Mouse (Mus musculus) limb, embryonic 11.5 days (tissue): Measurements from ENCODE around the gene Gm40193. TPM values are rescaled to one million over a fixed set of nuclear protein-coding genes. Genes with fewer than 3 reads are reported as not detected.
"Not testable (repeated sequence)": the region's sequence is repeated elsewhere in the genome, so short reads cannot be mapped to it uniquely, and the experiment has no call there.

ENCODE experiments used
- ATAC-seq: fragments of 200-750 bp; cut with Nextera tagmentation; 2 replicates; pipeline ENCODE4 v1.8.0; 2017; ENCODE audit warnings: low read depth; ENCODE audit not compliant: insufficient number of reproducible peaks, low FRiP score, low TSS enrichment
- DNase-seq: peaks from one replicate; pipeline ENCODE4 v3.0.0-alpha.2; 2015; ENCODE audit warnings: low spot score
- H3K27ac ChIP-seq: fragments of 300-500 bp; sonication (generic); replicated peaks from 2 replicates; pipeline ENCODE4 v1.5.1; 2014; ENCODE audit warnings: low read depth, mild to moderate bottlenecking, low read length
- H3K27me3 ChIP-seq: fragments of 300-500 bp; sonication (generic); 2 replicates; pipeline ENCODE4 v1.6.1; 2014; ENCODE audit warnings: mild to moderate bottlenecking, low read length, mixed read lengths; ENCODE audit not compliant: control insufficient read depth, insufficient read depth
- H3K36me3 ChIP-seq: fragments of 300-500 bp; sonication (generic); 2 replicates; pipeline ENCODE4 v1.6.1; 2014; ENCODE audit warnings: mild to moderate bottlenecking, low read length, moderate library complexity, mixed read lengths; ENCODE audit not compliant: control insufficient read depth, insufficient read depth
- H3K4me1 ChIP-seq: fragments of 300-500 bp; sonication (generic); 2 replicates; pipeline ENCODE4 v1.6.1; 2014; ENCODE audit warnings: low read length, mixed read lengths; ENCODE audit not compliant: control insufficient read depth, insufficient read depth
- H3K4me2 ChIP-seq: fragments of 300-500 bp; sonication (generic); 2 replicates; pipeline ENCODE4 v1.6.1; 2014; ENCODE audit warnings: low read depth, mild to moderate bottlenecking, moderate library complexity; ENCODE audit not compliant: severe bottlenecking
- H3K4me3 ChIP-seq: fragments of 300-500 bp; sonication (generic); 2 replicates; pipeline ENCODE4 v1.5.1; 2014; ENCODE audit warnings: low read depth, low read length
- H3K9ac ChIP-seq: fragments of 300-500 bp; sonication (generic); 2 replicates; pipeline ENCODE4 v1.6.1; 2014; ENCODE audit warnings: mild to moderate bottlenecking, low read length
- H3K9me3 ChIP-seq: fragments of 300-500 bp; sonication (generic); 2 replicates; pipeline ENCODE4 v1.6.1; 2016; ENCODE audit warnings: low read length; ENCODE audit not compliant: control insufficient read depth
- WGBS: fragments of 180-500 bp; shearing (Covaris S2); extraction: QIAGEN DNeasy Blood & Tissue Kit; methylation state at CpG from one replicate; pipeline ENCODE4 v1.1.7; 2014; 5-methylcytosine and 5-hydroxymethylcytosine counted together
- polyA plus RNA-seq: library from polyadenylated mRNA; unstranded; fragments of >200 nt; fragmentation: Nextera tagmentation; extraction: Ambion mirVana; gene quantifications from 2 replicates; pipeline ENCODE4 v1.2.1, GENCODE M21; 2014

Gm40193 gene
- polyA plus RNA-seq, 1 experiment from 2014 or later, result not detected

GRCm38 (mm10) chr11:70539423-70539822, 6.7 kb upstream of the Gm40193 start:
- H3K27ac ChIP-seq, result no peak overlapping the region
- DNase-seq (no peak), ATAC-seq (no peak)
- H3K4me1 ChIP-seq, result no peaks in the 10 kb centered on the region
- WGBS, result 21% methylated on average over 9 of the region's 9 CpGs
- H3K4me2 ChIP-seq, result peak overlapping the region; percentile 84
- no peak overlapping the region; the same call in 1 of the 2 replicates for H3K9ac ChIP-seq
- H3K36me3 ChIP-seq, result no peaks in the 10 kb centered on the region
- H3K4me3 ChIP-seq, result peak overlapping the region; percentile 57
- peaks cover 21% of the 10 kb centered on the region for H3K27me3 ChIP-seq
- no peaks in the 10 kb centered on the region for H3K9me3 ChIP-seq

GRCm38 (mm10) chr11:70531065-70531464, 1.7 kb downstream of the Gm40193 start:
- not testable (repeated sequence) for H3K4me2 ChIP-seq, H3K4me3 ChIP-seq, H3K4me1 ChIP-seq, H3K36me3 ChIP-seq, H3K27me3 ChIP-seq, DNase-seq, H3K9me3 ChIP-seq, H3K27ac ChIP-seq, ATAC-seq, H3K9ac ChIP-seq
- 82% methylated on average over 2 of the region's 2 CpGs for WGBS

- H3K9ac ChIP-seq, result no peak overlapping the region
- H3K4me3 ChIP-seq, result no peak overlapping the region
- H3K27me3 ChIP-seq, result no peaks in the 10 kb centered on the region
- no peak overlapping the region for H3K4me2 ChIP-seq
- no peak for DNase-seq
- ATAC-seq, result no peak
- no peaks in the 10 kb centered on the region for H3K4me1 ChIP-seq
- 88% methylated on average over 7 of the region's 7 CpGs for WGBS
- H3K36me3 ChIP-seq, result peaks cover 8% of the 10 kb centered on the region; the same call in 1 of the 2 replicates
- H3K27ac ChIP-seq, result no peak overlapping the region
- H3K9me3 ChIP-seq, result no peaks in the 10 kb centered on the region
Observed at GRCm38 (mm10) chr11:70528610-70529009, 4.1 kb downstream of the Gm40193 start.

GRCm38 (mm10) chr11:70526211-70526610, 6.5 kb downstream of the Gm40193 start:
- DNase-seq (no peak), ATAC-seq (no peak)
- H3K27me3 ChIP-seq, result no peaks in the 10 kb centered on the region
- H3K36me3 ChIP-seq, result peaks cover 8% of the 10 kb centered on the region; the same call in 1 of the 2 replicates
- H3K27ac ChIP-seq, result no peak overlapping the region
- H3K9ac ChIP-seq, result peak overlapping the region; percentile 56; the same call in 1 of the 2 replicates
- peak overlapping the region; percentile 70 for H3K4me2 ChIP-seq
- 86% methylated on average over 12 of the region's 12 CpGs for WGBS
- no peaks in the 10 kb centered on the region for H3K4me1 ChIP-seq
- H3K4me3 ChIP-seq, result peak overlapping the region; percentile 64
- H3K9me3 ChIP-seq, result no peaks in the 10 kb centered on the region

GRCm38 (mm10) chr11:70525726-70526125, 7.0 kb downstream of the Gm40193 start:
- peak overlapping the region; percentile 56 for H3K9ac ChIP-seq
- H3K27me3 ChIP-seq, result no peaks in the 10 kb centered on the region
- H3K4me2 ChIP-seq, result peak overlapping the region; percentile 70
- no peak for DNase-seq
- peak overlapping the region; percentile 64 for H3K4me3 ChIP-seq
- H3K27ac ChIP-seq, result no peak overlapping the region
- H3K4me1 ChIP-seq, result no peaks in the 10 kb centered on the region
- H3K36me3 ChIP-seq, result peaks cover 8% of the 10 kb centered on the region; the same call in 1 of the 2 replicates
- no peaks in the 10 kb centered on the region for H3K9me3 ChIP-seq
- under 1% methylated on average over 12 of the region's 12 CpGs for WGBS
- ATAC-seq, result no peak

GRCm38 (mm10) chr11:70525184-70525678, 7.5 kb downstream of the Gm40193 start, which contains the start of gene Psmb6:
Gene Psmb6 (plus strand): TSS chr11:70525367.
- under 1% methylated on average over 25 of the region's 26 CpGs for WGBS
- no peaks in the 10 kb centered on the region for H3K9me3 ChIP-seq
- H3K4me3 ChIP-seq, result peak within 1 kb of the TSS; percentile 64
- no peaks in the 10 kb centered on the region for H3K27me3 ChIP-seq
- peaks cover 8% of the 10 kb centered on the region; the same call in 1 of the 2 replicates for H3K36me3 ChIP-seq
- peak; percentile 93 for ATAC-seq
- no peak within 1 kb of the TSS for H3K27ac ChIP-seq
- H3K9ac ChIP-seq, result peak within 1 kb of the TSS; percentile 56
- peak within 1 kb of the TSS; percentile 70 for H3K4me2 ChIP-seq
- peaks cover 3% of the 10 kb centered on the region for H3K4me1 ChIP-seq
- DNase-seq, result peak; percentile 90

- Histone ChIP-seq H3K36me3 (peaks cover 8% of the 10 kb centered on the region; the same call in 1 of the 2 replicates), H3K27me3 (no peaks in the 10 kb centered on the region), H3K4me2 (peak overlapping the region; percentile 28), H3K4me3 (peak overlapping the region; percentile 22; the same call in 1 of the 2 replicates), H3K9ac (no peak overlapping the region), H3K27ac (no peak overlapping the region), H3K4me1 (peaks cover 6% of the 10 kb centered on the region), H3K9me3 (no peaks in the 10 kb centered on the region)
- no peak for DNase-seq
- 8% methylated on average over 8 of the region's 8 CpGs for WGBS
- peak; percentile 24; the same call in 1 of the 2 replicates for ATAC-seq
Observed at GRCm38 (mm10) chr11:70524782-70525181, 8.0 kb downstream of the Gm40193 start.

GRCm38 (mm10) chr11:70523306-70523989, 9.3 kb downstream of the Gm40193 start:
- WGBS, result 89% methylated on average over 8 of the region's 8 CpGs
- H3K9ac ChIP-seq, ATAC-seq, H3K27ac ChIP-seq, H3K27me3 ChIP-seq, H3K36me3 ChIP-seq, H3K9me3 ChIP-seq, H3K4me1 ChIP-seq, H3K4me2 ChIP-seq, DNase-seq, H3K4me3 ChIP-seq: not testable (repeated sequence)
